Mouse (Mus musculus): ENCODE measurements at regions not wholly inside any gene's neighbourhood (a gene's known extent, or its start where the extent isn't known, plus 50 kb on each side); places are given as distances from the start of the nearest gene placed in this dataset.

DNA sequence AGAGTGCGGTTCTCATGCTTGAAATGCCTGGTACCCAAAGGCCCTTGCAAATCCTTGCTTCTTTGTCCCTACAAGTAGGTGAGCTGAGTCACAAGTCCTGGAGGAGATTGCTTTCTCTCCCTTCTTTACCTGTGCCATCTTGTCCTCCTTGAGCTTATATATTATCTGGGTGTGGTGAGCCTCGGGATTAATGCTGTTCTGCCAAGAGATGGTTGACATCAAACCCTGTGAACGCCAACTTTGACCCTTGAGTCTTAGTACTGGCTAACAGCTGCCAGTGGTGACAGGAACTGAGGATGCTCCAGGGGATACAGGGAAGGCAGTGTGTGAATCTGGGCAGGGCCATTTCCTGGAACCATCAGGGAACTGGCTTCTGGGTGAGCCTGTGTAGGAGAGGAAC is 1160.5 kb upstream of the A1bg start:
- Histone ChIP-seq H3K4me1 (ENCODE audit: control insufficient read depth, insufficient read depth, insufficient read length, low read length) (peaks cover 4% of the 10 kb centered on the region; the same call in 1 of the 2 replicates), H3K27ac (ENCODE audit: insufficient read depth, low read depth, low read length) (no peak overlapping the region), H3K27me3 (ENCODE audit: control insufficient read depth, insufficient read depth, low read length) (no peaks in the 10 kb centered on the region), H3K4me3 (ENCODE audit: low read depth, low read length) (no peak overlapping the region), H3K36me3 (ENCODE audit: control insufficient read depth, insufficient read depth, low read length) (no peaks in the 10 kb centered on the region)
- TF ChIP-seq POLR2A (IDR thresholded peaks at IDR 0.05; ENCODE audit: low read depth, low read length), result no peak
- TF ChIP-seq CTCF (IDR thresholded peaks at IDR 0.05; ENCODE audit: extremely low read depth, insufficient read length, insufficient replicate concordance, low read depth, low read length), result no peak
- 83% methylated on average over 3 of the region's 3 CpGs for WGBS

DNA sequence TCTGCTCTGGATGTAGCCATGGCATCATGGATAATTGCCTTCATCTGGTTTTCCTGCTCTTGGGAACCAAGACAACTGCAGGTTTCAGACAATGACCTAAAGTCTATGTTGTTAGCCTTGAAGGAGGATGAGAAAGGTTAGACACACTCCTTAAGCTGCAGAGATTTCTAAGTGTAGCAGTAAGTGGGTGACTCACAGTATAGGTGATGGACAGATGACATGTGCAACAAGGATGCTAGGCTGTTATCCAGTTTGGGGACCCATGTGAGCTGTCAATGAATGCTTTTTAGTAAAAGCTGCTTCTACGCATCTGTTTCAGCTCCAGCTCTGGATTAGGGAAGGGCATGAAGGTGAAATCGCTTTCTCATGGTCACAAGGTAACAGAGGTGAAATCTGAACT is 1159.7 kb upstream of the A1bg start:
- Histone ChIP-seq H3K4me1 (ENCODE audit: control insufficient read depth, insufficient read depth, insufficient read length, low read length) (peaks cover 4% of the 10 kb centered on the region; the same call in 1 of the 2 replicates), H3K27me3 (ENCODE audit: control insufficient read depth, insufficient read depth, low read length) (no peaks in the 10 kb centered on the region), H3K36me3 (ENCODE audit: control insufficient read depth, insufficient read depth, low read length) (no peaks in the 10 kb centered on the region), H3K4me3 (ENCODE audit: low read depth, low read length) (no peak overlapping the region), H3K27ac (ENCODE audit: insufficient read depth, low read depth, low read length) (no peak overlapping the region)
- TF ChIP-seq CTCF (IDR thresholded peaks at IDR 0.05; ENCODE audit: extremely low read depth, insufficient read length, insufficient replicate concordance, low read depth, low read length), result no peak
- WGBS, result 100% methylated on average over 2 of the region's 2 CpGs

GRCm38 (mm10) chr15:62079155-62080109 is 1156.6 kb upstream of the A1bg start:
- Histone ChIP-seq H3K27me3 (ENCODE audit: control insufficient read depth, insufficient read depth, low read length) (no peaks in the 10 kb centered on the region), H3K27ac (ENCODE audit: insufficient read depth, low read depth, low read length) (no peak overlapping the region), H3K4me1 (ENCODE audit: control insufficient read depth, insufficient read depth, insufficient read length, low read length) (peaks cover 4% of the 10 kb centered on the region; the same call in 1 of the 2 replicates), H3K4me3 (ENCODE audit: low read depth, low read length) (no peak overlapping the region), H3K36me3 (ENCODE audit: control insufficient read depth, insufficient read depth, low read length) (no peaks in the 10 kb centered on the region)
- no peak for TF ChIP-seq CTCF (IDR thresholded peaks at IDR 0.05; ENCODE audit: extremely low read depth, insufficient read length, insufficient replicate concordance, low read depth, low read length)
- no peak for TF ChIP-seq POLR2A (IDR thresholded peaks at IDR 0.05; ENCODE audit: low read depth, low read length)
- 35% methylated on average over 9 of the region's 9 CpGs for WGBS

DNA sequence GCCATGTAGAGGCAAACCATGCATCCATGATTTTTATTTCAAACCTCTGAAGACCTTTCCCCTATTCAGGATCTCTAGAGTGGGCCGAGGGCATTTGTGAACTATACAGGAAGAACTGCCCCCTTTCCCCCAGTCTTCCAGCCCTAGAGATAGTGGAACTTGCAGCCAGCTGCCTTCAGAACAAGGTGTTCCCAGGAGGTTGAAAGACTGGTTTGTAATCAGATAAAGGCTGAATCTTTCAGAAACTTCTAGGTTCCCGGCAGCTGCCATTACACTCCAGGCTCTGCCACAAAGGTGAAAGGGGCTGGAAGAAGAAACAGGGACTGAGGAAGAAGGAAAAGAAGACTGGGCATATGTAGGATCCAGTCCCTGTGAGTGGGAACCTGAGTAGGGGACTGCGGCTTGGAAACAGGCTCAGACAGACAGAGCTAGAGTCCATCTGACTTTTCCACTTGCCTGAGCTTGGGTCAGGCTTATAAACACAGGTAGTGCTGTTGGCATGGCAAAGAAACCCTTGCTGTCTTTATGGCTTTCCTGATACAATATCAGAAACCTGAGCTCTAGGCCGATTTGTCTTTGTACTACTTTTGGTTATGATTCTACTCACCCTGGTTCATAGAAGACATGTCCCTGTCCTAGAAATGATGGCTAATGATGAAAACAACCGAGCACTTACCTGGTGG is 1153.9 kb upstream of the A1bg start:
- peaks cover 4% of the 10 kb centered on the region; the same call in 1 of the 2 replicates for H3K4me1 ChIP-seq (ENCODE audit: control insufficient read depth, insufficient read depth, insufficient read length, low read length)
- no peak overlapping the region for H3K27ac ChIP-seq (ENCODE audit: insufficient read depth, low read depth, low read length)
- 39% methylated on average over 5 of the region's 5 CpGs for WGBS
- no peaks in the 10 kb centered on the region for H3K36me3 ChIP-seq (ENCODE audit: control insufficient read depth, insufficient read depth, low read length)
- H3K4me3 ChIP-seq (ENCODE audit: low read depth, low read length), result no peak overlapping the region
- no peaks in the 10 kb centered on the region for H3K27me3 ChIP-seq (ENCODE audit: control insufficient read depth, insufficient read depth, low read length)
- TF ChIP-seq POLR2A (IDR thresholded peaks at IDR 0.05; ENCODE audit: low read depth, low read length) (no peak), CTCF (IDR thresholded peaks at IDR 0.05; ENCODE audit: extremely low read depth, insufficient read length, insufficient replicate concordance, low read depth, low read length) (no peak)

DNA sequence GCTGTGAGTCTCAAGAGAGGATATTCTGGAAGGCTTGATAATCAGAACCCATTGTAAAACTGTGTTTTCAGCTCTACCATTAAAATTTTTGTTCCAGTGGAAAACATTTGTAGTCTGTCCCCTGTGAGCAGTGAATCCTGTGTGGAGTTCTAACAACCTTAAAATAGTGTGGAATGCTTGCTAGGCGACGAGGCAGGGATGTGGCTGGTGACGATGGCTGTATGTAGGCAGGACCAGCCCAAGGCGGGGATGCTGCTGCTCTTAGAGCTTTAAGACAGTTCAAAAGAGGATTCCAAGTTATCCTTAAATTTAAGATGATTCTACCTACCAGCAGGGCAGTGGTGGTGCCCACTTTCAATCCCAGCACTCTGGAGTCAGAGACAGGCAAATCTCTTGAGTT is 1151.9 kb upstream of the A1bg start:
- H3K27me3 ChIP-seq (ENCODE audit: control insufficient read depth, insufficient read depth, low read length), result no peaks in the 10 kb centered on the region
- H3K27ac ChIP-seq (ENCODE audit: insufficient read depth, low read depth, low read length), result no peak overlapping the region
- TF ChIP-seq CTCF (IDR thresholded peaks at IDR 0.05; ENCODE audit: extremely low read depth, insufficient read length, insufficient replicate concordance, low read depth, low read length) (no peak), POLR2A (IDR thresholded peaks at IDR 0.05; ENCODE audit: low read depth, low read length) (no peak)
- 96% methylated on average over 4 of the region's 4 CpGs for WGBS
- no peak overlapping the region for H3K4me3 ChIP-seq (ENCODE audit: low read depth, low read length)
- H3K4me1 ChIP-seq (ENCODE audit: control insufficient read depth, insufficient read depth, insufficient read length, low read length), result peaks cover 4% of the 10 kb centered on the region; the same call in 1 of the 2 replicates
- no peaks in the 10 kb centered on the region for H3K36me3 ChIP-seq (ENCODE audit: control insufficient read depth, insufficient read depth, low read length)

- Histone ChIP-seq H3K27ac (ENCODE audit: insufficient read depth, low read depth, low read length) (no peak overlapping the region), H3K4me3 (ENCODE audit: low read depth, low read length) (no peak overlapping the region)
- 91% methylated on average over 5 of the region's 5 CpGs for WGBS
Measured at GRCm38 (mm10) chr15:62073595-62073994, 1150.8 kb upstream of the A1bg start.

GRCm38 (mm10) chr15:62071311-62071710 is 1148.5 kb upstream of the A1bg start:
- H3K4me3 ChIP-seq (ENCODE audit: low read depth, low read length), result no peak overlapping the region
- H3K27me3 ChIP-seq (ENCODE audit: control insufficient read depth, insufficient read depth, low read length), result no peaks in the 10 kb centered on the region
- H3K27ac ChIP-seq (ENCODE audit: insufficient read depth, low read depth, low read length), result no peak overlapping the region
- 78% methylated on average over 2 of the region's 2 CpGs for WGBS
- no peaks in the 10 kb centered on the region for H3K4me1 ChIP-seq (ENCODE audit: control insufficient read depth, insufficient read depth, insufficient read length, low read length)
- H3K36me3 ChIP-seq (ENCODE audit: control insufficient read depth, insufficient read depth, low read length), result no peaks in the 10 kb centered on the region
- no peak for TF ChIP-seq POLR2A (IDR thresholded peaks at IDR 0.05; ENCODE audit: low read depth, low read length)
- no peak for TF ChIP-seq CTCF (IDR thresholded peaks at IDR 0.05; ENCODE audit: extremely low read depth, insufficient read length, insufficient replicate concordance, low read depth, low read length)

More at GRCm38 (mm10) chr15:62073595-62073994, 1150.8 kb upstream of the A1bg start:
- TF ChIP-seq POLR2A (IDR thresholded peaks at IDR 0.05; ENCODE audit: low read depth, low read length) (no peak), CTCF (IDR thresholded peaks at IDR 0.05; ENCODE audit: extremely low read depth, insufficient read length, insufficient replicate concordance, low read depth, low read length) (no peak)
- Histone ChIP-seq H3K36me3 (ENCODE audit: control insufficient read depth, insufficient read depth, low read length) (no peaks in the 10 kb centered on the region), H3K4me1 (ENCODE audit: control insufficient read depth, insufficient read depth, insufficient read length, low read length) (no peaks in the 10 kb centered on the region), H3K27me3 (ENCODE audit: control insufficient read depth, insufficient read depth, low read length) (no peaks in the 10 kb centered on the region)

Data from small intestine, adult 2 months (tissue).